Mouse (Mus musculus) liver (tissue): ENCODE measurements around the gene Cstad.

Source experiments
- DNase-seq: peaks from one replicate; pipeline ENCODE4 v3.0.0-alpha.2; 2020; ENCODE audit warnings: mixed read lengths

Gene Cstad

DNA sequence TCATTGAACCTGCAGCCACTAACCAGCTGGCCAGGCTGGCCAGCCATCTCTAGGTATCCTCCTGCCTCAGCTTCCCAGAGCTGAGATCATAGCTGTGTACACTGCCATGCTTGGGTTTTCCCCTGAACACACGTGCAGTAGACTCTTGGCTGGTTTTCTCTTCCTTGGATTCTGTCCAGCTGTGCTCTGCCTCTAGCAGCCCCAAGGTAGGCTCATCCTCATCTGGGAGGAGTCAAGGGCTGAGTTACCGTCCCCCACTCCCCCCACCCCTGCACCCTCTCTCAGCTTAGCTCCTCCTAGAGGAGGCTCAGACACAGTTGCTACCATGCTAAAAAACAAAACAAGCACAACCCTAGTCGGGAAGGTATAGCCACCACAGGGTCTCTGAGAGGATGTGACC lies 4.8 kb downstream of the Cstad start:
- DNase-seq, result no peak

DNA sequence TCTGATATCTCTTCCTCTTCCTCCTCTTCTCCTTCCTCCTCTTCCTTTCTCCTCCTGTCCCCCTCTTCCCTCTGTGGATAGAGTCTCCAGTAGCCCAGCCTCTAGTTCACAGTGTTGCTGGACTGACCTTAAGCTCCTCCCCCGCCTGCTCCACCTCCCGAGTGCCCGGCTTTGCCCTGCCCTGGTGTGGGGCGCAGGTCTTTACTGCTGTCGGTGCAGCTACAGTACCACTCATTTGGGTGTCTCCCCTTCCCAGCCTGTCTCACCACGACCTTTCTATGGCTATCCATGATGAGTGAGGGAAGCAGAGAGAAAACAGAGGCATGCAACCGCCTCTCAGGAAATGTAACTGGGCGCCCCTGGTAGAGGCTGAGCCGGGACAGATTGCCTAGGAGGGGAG lies 5.5 kb downstream of the Cstad start:
- peak; percentile 39 for DNase-seq

GRCm38 (mm10) chr2:30600965-30601841 lies 6.4 kb downstream of the Cstad start:
- DNase-seq, result peak; percentile 29

DNA sequence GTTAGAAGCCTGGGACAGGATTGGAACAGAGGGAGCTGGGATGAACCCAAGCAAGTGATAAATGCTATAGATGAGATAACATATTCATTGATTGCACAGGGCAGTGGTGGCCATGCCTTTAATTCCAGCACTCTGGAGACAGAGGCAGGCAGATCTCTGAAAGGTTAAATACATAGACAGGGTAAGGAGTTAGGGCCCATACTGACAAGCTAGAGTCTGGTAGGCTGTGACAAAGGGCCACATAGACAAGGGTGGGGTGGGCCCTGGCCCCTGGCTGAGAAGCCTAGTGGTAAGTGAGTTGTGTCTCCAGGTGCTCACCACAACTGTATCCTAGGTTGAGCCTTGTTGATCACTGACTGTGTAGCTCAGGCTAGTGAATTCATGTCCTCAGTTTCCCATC lies 7.6 kb downstream of the Cstad start:
- no peak for DNase-seq

DNA sequence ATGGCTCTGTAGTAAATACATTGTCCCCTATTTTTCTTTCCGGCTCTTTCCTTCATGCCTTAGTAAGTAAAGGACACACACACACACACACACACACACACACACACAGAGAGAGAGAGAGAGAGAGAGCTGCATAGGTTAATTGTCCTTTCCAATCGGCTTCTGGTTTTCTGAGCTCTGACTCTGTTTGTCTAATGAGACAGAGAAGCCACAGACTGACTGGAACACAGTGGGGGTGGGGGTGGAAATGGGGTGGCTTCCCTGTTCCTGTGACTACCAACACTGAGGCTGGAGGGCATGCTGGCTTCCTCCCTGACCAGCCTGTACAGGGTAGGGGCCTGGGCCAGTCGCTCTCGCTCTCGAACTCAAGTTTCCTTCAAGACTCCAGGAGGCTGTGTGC lies 8.9 kb downstream of the Cstad start:
- peak; percentile 20 for DNase-seq

DNA sequence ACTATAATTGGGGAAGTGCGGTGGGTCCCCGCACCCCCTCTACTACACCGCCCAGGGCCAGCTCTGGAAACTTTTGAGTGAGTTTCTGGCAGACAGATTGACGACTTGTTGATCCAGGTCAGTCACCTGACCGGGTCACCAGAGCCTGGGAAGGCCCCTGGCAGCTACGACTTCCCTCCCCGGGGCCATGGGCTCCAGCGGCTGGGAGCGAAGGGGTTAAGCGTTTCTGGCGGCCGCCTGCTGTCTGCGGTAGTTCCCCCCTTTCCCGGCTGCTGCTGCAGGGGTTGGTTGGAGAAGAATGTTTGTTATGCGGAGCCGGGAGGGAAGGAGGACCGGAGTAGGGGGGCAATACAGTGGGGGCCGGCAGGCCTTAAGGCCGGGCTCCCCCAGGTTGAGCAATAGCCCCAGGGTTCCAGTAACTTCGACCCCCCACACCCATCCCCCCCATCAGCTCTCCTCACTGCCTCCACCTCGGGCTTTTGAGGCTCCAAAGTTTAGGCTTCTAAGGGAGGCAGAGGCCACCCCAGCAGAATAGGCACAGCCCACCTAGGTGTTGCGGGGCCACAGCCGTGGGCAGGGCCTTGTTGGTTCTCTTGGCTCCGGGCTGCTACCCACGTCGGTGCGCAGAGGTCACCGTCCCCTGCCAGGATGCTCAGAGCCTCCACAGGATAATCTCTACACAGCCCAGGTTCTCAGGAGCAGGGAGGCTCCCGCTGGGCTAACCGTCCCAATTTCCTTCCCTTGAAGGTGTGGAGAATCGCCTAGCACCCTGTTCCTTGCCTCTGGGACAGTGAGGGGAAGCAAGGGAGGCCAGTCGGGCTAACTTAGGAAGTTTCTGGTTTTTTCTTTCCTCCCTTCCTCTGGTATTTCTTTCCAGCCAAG lies 10.3 kb downstream of the Cstad start:
- DNase-seq, result peak; percentile 61

GRCm38 (mm10) chr2:30605762-30606051 lies 10.9 kb downstream of the Cstad start:
- no peak for DNase-seq

- no peak for DNase-seq
Measured at GRCm38 (mm10) chr2:30606621-30607052, 11.8 kb downstream of the Cstad start.

DNA sequence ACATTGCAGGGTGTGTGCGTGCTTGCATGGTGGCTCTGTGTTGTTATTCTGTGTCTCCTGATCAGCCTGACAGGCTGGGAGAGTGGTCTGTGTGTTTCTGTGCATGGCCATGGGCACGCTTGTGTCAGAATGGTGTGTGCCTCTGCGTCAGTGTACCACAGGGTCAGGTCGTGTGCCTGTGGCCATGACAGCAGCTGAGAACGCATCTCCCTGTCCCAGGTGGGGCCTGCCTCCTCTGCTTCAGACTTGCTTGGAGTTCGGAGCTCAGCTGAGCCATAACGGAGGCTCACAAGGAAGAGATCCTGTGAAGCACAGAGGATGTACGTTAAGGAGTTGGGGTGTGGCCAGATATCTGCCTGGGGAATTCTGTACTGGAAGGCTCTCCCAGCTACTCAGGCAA lies 13.1 kb downstream of the Cstad start:
- no peak for DNase-seq

GRCm38 (mm10) chr2:30608690-30609201 lies 13.9 kb downstream of the Cstad start:
- no peak for DNase-seq

- DNase-seq, result peak; percentile 56
Measured at GRCm38 (mm10) chr2:30613574-30613973, 18.7 kb downstream of the Cstad start.

DNA sequence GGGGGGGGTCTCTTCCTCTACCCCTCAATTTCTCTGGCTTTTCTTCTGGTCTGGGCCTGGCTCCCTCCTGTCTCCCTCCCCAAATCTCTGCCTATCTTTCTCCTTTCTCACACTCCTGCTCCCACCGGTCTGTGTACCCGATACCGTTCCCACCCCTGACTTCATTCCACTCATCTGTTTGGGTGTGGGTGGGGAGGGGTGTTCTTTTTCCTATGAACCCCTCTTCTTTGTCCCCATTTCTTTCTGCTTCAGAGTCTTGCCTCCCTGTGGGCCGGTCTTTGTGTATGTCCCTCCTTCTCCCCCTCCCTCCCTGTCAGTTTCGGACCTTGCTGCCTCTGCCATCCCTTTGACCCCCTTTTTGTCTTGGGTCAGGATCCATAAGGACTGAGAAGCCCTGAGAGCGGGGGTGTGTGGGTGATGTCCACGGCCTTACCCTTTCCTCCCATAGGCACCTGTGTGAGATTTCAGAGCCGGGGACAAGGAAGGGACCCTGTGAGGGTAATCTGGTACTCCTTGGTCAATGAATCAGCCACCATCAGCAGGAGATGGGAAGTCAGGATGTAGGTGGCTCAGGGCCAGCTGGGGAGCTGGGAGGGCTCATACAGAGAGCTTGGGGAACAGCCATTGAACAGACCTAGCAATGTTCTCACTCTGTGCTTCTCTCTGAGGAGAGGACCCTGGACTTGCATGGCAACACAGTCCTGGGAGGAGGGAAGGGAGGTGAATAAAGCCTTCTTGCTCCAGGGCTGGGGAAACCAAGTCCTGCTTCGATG lies 19.5 kb downstream of the Cstad start:
- DNase-seq, result no peak

- DNase-seq, result no peak
Measured at GRCm38 (mm10) chr2:30615869-30616268, 21.0 kb downstream of the Cstad start.

DNA sequence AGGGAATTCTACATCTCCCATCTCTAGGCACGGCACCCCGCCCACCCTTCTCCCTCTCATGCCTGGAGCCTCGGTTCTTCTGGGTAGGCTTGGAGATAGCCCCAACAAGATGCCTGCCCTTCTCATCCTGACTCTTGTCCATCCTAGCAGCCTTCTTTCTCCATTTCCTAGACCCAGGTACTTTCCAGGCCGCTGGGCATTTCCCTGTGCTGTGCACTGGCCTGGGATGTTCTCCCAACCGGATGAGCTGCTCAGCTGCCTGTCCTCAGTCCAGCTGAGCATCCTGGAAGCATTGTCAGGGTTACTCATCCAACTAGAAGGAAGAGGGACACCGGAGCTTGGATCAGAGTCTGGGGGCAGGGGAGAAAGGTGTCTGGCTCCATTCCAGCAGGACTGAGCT lies 21.6 kb downstream of the Cstad start:
- DNase-seq, result no peak

DNA sequence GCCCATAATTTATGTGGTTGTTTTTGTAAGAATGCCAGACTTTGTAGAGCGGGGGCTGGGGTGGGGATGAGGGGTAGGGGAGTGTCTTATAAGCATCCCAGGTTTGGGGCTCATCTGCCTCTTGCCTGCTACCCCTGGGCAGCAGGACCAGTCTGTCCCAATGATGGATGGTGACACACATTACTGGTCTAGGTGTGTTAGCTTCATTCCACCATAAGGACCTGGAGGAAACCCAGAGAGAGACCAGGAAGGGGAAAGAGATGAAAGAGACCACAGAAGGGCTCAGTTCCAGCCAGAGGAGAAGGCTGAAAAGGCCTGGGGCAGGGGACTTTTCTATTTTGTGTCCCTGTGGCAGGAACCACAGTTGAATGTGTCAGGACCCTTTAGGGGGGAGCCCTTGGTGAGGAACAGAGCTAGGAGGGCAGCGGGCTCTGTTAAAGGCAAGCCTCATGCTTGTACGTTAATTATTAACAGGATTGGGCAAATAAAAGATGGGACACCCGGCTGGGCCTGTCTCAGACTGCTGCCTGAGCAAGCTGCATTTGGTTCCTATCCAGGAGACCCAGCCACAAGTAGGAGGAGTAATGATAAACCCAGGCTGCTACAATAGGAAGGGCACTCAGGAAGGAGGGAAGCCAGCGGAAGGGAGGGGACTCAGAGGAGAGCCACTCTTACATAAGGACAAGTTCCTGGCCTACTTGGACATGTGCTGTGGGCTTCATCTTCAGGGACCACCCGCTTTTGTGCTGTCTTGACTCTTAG lies 23.8 kb downstream of the Cstad start:
- DNase-seq, result peak; percentile 31

GRCm38 (mm10) chr2:30623873-30624272 lies 29.0 kb downstream of the Cstad start:
- DNase-seq, result no peak

- no peak for DNase-seq
Measured at GRCm38 (mm10) chr2:30625296-30625826, 30.5 kb downstream of the Cstad start.

DNA sequence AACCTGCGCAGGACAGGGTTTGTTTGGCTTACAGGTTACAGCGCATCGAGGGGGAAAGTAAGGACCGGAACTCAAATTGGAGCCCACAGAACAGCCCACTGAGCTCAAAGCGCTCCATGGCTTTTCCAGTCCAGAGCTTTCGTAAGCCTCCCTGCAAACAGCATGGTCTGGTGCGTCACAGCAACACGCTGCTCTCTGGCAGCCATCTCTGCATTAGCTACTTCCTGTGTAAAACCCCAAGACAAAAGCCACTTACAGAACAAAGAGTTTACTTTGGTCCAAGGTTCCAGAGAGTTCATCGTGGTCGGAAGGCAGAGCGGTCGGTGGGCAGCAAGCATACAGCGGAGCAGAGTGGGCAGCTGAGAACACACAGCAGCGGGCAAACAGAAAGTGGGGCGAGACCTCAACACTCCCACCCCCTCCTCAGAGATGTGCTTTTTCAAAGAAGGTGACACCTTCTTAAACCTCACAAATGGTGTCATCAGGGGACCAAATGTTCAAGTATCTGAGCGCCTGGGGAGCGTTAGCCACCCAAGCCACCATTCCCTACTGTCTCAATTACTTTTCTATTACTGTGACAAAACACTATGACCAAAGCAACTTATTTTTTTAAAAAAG lies 31.3 kb downstream of the Cstad start:
- DNase-seq, result no peak

- DNase-seq, result no peak
Measured at GRCm38 (mm10) chr2:30627338-30627737, 32.5 kb downstream of the Cstad start.

DNA sequence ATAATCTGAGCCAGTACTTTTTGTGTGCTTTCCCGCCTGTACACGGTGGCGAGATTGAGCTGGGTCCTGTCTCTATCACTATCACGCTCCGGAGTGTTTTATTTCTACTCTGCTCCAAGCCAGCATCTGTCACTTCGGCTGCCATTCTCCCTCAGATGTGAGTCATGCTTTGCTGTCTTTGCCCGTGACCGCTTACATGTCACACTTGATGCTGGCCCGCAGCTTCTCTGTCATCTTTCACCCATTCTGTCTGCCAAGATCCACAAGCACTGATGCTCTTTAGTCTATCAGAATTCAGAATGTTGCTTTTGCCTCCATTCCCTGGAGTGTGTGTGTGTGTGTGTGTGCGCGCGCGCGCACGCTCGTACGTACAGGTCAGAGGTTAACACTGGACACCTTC lies 33.5 kb downstream of the Cstad start:
- no peak for DNase-seq

- no peak for DNase-seq
Measured at GRCm38 (mm10) chr2:30629038-30629761, 34.4 kb downstream of the Cstad start.
